Mouse (Mus musculus): ENCODE data around the gene Slc46a1.

The Slc46a1 gene

DNA sequence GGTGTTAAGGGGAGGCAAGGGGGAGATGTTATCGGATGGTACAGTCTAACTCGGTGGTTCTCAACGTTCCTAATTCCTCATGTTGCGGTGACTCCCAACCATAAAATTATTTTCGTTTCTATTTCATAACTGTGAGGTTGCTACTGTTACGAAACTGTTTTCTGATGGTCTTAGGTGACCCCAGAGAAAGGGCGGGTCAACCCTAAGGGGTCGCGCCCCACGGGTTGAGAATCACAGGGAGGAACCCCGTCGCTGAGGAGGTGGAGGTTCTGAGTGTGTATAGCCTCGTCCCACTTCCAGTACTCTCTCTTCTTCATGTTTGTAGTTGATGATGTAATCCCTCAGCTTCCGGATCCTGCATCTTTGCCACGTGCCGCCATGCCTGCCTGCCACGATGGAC is 6.8 kb upstream of the Slc46a1 start:
- no peak for DNase-seq

GRCm38 (mm10) chr11:78461894-78462293 is 3.6 kb upstream of the Slc46a1 start:
- DNase-seq: no peak

GRCm38 (mm10) chr11:78462669-78463068 is 2.8 kb upstream of the Slc46a1 start:
- no peak for DNase-seq

- DNase-seq: no peak
These were observed 2.0 kb upstream of the Slc46a1 start for GRCm38 (mm10) chr11:78463286-78464036.

DNA sequence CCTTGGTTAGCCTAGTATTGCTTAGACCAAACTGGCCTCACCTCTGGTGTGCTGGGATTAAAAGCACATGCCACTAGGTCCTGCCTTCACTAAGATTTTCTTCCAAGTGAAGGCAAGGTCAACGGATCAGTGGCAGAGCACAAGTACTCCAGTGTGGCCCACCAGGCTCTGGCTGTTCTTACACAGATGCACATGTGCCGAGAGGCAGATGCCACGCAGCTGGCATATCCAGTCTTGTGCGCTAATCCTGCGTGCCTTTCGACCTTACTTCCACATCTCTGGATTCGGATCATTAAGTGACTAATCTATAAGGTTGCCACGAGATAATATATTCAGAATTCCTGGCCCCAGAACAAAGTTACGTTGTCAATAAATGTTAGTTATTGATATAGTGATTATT is 381 bp upstream of the Slc46a1 start:
- DNase-seq: no peak

DNA sequence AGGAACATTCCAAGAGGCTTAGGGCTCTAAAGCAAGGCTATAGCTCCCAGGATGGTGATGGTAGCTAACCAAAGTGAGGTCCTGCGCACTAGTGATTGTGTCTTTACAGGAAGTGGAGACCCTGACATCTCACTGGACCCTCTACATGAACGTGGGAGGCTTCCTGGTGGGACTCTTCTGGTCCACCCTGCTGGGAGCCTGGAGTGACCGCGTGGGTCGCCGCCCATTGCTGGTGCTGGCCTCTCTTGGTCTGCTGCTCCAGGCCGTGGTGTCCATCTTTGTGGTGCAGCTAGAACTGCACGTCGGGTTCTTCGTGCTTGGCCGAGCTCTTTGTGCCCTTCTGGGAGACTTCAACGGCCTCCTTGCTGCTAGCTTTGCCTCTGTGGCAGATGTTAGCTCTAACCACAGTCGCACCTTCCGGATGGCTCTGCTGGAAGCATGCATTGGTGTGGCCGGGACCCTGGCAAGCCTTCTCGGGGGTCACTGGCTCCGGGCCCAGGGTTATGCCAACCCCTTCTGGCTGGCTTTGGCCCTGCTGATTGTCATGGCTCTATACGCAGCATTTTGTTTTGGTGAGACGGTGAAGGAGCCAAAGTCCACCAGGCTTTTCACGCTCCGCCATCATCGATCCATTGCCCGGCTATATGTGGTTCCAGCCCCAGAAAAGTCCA is 880 bp downstream of the Slc46a1 start:
- no peak for DNase-seq

DNA sequence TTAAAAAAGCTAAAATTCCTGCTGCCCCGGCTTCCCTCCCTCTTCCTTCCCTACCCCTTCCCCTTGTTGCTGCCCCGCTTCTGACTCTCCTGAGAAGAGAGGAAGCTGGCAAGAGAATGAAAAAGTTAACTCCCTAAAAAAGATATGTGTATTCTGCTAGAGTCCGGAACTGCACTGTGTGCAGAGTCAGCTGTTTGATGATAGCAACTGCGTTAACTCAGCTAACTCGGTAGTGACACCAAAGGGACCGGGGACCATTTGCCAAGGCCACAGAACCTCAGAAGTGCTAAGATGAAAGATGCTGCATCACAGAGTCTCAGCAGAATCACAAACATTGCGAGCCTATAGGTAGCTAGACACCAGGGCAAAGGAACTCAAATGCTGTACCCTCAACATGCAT is 2.0 kb downstream of the Slc46a1 start:
- DNase-seq: no peak

- no peak for DNase-seq
These were observed 2.4 kb downstream of the Slc46a1 start for GRCm38 (mm10) chr11:78467932-78468331.

DNA sequence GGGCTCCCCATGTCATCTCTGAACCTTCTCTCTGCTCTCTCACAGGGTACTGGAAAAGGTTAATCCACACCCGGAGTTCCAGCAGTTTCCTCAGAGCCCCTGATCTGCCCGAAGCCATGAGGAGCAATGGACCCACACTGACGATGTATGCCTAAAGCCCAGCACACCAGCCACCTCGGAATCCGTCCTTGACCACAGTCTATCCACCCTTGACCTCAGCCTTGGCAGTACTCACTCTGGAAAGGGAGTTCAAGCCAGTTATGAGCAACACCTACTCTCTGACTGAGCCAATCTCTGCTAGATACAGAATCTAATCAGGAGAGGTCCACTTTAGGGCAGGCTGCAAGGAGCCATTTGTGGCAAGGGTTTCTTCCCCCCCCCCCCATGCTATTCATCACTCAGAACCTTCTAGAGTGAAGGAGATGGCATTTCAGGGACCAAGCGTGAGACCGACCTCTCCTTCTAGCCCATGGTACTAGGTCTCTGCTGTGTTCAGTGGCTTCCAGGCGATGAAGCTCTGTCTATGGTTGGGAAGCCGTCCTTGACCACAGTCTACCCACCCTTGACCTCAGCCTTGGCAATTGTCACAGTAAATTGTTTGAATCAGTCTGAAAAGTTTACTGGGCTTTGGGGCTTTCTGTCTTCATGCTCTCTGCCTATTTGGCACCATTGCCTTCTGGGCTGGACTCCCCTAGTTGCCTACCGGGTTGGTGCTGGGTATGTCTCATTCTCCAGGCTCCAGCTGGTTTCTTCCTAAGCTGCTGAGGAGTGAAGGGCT is 6.0 kb downstream of the Slc46a1 start:
- DNase-seq: no peak

GRCm38 (mm10) chr11:78475289-78475688 is 9.8 kb downstream of the Slc46a1 start:
- no peak for DNase-seq

GRCm38 (mm10) chr11:78483639-78484038 is 18.1 kb downstream of the Slc46a1 start:
- no peak for DNase-seq

DNA sequence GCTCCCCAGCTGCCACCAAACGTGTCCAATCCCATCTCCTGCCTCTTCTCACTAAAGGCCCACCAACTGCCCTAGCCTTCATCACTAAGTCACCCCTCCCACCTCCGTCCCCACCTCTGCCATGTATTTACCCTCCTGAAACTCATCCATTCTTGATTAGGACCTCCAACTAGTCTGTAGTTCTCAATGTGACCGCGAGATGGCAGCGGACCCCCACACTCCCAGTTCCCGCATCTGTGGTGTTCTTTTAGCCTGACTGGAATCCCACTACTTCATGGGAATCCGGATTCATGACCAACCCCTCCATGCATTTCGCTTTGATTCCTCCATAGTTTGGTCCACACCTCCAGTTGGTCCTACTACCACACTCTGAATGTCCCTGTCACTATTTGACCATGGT is 22.7 kb downstream of the Slc46a1 start:
- DNase-seq: peak; percentile 85

GRCm38 (mm10) chr11:78490781-78491241 is 25.3 kb downstream of the Slc46a1 start:
- peak; percentile 62 for DNase-seq

- peak; percentile 27 for DNase-seq
These were observed 30.4 kb downstream of the Slc46a1 start for GRCm38 (mm10) chr11:78495904-78496303.

DNA sequence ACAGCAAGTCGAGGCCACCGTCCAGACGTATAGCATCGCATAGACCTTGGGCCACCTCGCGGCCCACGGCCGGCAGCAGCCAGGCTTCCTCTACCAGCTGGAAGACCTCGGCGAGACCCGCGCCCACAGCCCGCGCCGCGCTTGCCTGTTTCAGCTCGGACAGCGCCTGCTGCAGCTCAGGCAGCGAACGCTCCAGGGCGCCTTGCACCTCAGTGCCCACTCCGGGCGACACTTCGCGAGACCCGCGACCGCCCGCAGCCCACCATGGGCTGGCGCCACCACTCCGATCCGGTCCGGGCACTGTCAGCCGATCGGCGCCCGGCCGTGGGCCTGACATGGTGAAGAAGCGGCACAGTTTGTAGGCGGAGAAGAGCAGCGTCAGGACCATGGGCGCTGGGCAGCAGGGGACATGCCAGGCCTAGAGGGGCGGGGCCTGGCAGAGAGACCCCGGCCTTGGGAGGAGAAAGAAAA is 31.6 kb downstream of the Slc46a1 start:
- peak; percentile 67 for DNase-seq

DNA sequence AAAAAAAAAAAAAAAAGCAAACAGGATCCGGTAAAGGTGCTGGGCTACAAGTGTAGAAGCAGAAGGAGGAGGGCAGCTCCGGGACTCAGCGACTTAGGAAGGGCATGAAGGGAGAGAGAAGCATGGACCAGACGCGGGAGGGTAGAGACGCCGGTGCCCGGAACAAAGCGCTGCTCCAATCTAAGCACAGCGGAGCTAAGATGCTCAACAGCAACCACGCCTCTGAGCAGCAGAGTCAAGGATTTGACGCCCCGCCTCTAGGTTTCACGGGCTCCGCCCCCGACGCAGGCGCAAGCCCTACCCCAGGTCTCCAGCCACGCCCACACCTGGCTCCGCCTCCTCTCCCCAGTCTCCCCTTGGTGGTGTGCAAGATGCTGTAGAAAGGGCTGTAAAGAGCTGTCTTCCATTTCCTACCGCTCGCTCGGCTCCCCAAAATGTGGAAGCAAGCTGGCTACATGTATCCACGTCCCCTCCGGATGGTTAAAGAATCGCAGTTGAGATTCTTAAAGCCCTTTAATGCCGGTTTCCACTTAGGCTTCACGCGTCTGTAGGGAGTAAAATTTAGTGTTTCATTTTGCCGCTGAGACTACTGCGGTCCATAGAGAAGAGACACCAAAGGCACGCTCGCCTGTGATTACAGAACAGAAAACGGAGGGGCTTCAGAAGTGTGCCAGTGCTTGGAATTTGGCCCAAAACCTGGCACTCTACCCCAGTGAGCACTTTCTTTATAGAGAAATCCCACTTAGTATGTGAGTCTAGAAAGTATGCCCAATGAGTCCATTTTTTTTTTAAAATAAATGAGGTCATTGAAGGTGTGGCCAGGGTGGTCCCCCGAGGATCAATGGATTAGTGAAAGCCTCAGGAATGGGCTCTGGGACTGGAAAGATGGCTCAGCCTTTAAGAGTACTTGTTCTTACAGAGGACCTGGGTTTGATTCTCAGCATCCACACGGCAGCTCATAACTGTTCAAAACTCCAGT is 32.3 kb downstream of the Slc46a1 start, which contains the start of gene Sarm1:
Gene Sarm1, minus strand, starts transcription at position 211 of the 979 bp plus-strand sequence.
- peak; percentile 98 for DNase-seq

- no peak for DNase-seq
These were observed 33.5 kb downstream of the Slc46a1 start, which contains the start of gene Vtn for GRCm38 (mm10) chr11:78499004-78499403. Gene Vtn, plus strand, starts transcription at chr11:78499091.

GRCm38 (mm10) chr11:78499543-78499942 is 34.0 kb downstream of the Slc46a1 start:
- DNase-seq: no peak

DNA sequence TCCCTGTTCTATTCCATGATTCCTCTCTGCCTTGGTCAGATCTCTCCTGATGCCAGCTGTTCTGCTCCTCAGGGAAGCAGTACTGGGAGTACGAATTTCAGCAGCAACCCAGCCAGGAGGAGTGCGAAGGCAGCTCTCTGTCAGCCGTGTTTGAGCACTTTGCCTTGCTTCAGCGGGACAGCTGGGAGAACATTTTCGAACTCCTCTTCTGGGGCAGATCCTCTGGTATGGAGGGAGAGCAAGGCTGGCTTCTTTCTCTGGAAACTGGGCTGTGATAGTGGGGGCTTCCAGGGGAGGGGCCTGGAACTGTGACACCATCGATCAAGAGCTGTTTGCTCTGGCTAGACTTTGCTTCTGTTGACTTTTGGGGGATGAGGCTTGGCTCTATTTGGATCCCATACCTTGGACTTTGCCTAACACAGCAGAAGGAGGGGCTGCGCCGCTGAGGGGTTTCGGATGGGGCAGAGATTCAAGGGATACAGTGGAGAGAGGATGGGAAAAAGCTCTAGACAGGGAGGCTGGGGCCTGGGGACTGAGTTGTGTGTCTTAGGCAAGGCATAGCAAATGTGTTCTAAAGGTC is 35.2 kb downstream of the Slc46a1 start:
- DNase-seq: no peak

GRCm38 (mm10) chr11:78501529-78501928 is 36.0 kb downstream of the Slc46a1 start:
- DNase-seq: no peak

GRCm38 (mm10) chr11:78502909-78503650 is 37.6 kb downstream of the Slc46a1 start, which contains the start of gene Sebox:
Gene Sebox, plus strand, starts transcription at chr11:78503447.
- DNase-seq: peak; percentile 85
